Mouse (Mus musculus): ENCODE results near the gene Por.

Por gene

DNA sequence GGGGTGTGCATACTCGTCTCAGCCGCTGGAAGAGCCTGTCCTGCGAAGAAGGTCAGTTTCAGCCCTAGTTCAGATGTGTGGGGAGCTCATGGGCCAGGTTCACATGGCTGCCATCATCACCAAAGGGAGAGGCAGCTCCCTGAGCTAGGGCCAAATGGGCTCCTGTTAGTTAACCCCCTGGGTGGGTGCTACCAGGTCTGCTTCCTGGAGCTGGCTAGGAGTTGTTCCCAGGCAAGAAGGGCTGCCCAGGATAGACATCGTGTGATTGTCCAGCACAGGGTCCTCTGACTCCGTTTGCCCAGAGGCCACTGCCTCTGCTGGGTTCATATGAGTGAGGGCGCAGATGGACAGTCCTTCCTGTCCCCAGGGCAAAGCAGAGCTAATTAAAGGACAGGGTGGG, 56.2 kb downstream of the Por start:
- in situ Hi-C loops (cut with MboI, MseI): no loop called here

DNA sequence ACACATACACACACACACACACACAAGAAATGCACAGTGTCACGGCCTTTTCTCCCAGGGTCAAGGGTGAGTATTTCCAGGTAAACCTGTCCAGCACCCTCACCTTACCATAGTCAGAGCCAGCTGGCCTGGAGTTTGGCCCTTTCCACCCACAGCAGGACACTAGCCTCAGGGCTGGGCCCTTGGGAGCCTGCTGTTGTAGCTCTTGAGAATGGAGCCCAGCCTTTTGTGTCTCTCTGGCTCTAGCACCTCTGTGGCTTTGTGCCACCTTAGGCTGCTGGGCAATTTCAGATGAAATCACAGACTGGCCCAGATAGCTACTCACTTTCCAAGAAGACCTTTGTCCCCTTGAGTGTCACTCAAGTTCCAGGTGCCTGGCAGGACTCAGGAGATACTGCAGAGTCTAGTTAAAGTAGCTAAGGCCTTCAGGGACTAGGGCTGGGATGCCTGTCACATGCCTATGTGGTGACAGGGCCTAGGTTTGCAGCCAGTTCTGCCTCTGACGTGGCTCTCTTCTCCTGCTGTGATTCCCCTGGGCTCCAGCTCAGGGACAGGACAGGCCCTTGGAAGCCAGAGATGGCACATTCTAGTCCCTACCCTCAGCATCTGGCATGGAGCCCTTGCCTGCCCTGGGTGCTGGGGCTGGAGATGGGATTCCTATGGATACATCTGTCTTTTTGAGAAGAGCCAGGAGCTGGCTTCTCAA, 57.0 kb downstream of the Por start:
- in situ Hi-C loops (cut with MboI, MseI): no loop called here

DNA sequence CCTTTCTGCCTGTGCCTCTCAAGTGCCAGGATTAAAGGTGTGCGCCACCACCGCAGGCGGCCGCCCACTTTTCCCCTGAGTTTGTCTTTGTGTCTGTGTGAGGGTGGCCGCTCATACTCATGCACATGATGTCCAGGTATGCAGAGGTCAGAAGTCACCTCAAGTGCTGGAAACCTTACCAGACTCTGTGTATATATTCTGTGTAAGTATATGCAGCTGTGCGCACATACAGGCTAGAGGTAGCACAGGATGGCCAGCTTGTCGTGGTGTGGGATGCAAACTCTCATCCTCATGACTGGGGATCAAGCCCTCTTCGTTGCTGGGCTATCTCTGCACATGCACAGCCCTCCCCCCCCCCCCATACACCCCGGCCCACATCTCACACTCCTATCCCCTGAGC, 58.0 kb downstream of the Por start:
- in situ Hi-C loops (cut with MboI, MseI): no loop called here

- in situ Hi-C loops (cut with MboI, MseI): no loop called here
These were observed 58.5 kb downstream of the Por start for GRCm38 (mm10) chr5:135728361-135728760.

GRCm38 (mm10) chr5:135729351-135729750, 59.5 kb downstream of the Por start:
- in situ Hi-C loops (cut with MboI, MseI): no loop called here

GRCm38 (mm10) chr5:135730278-135730677, 60.4 kb downstream of the Por start:
- in situ Hi-C loops (cut with MboI, MseI): no loop called here

GRCm38 (mm10) chr5:135730916-135731315, 61.1 kb downstream of the Por start:
- in situ Hi-C loops (cut with MboI, MseI): no loop called here

DNA sequence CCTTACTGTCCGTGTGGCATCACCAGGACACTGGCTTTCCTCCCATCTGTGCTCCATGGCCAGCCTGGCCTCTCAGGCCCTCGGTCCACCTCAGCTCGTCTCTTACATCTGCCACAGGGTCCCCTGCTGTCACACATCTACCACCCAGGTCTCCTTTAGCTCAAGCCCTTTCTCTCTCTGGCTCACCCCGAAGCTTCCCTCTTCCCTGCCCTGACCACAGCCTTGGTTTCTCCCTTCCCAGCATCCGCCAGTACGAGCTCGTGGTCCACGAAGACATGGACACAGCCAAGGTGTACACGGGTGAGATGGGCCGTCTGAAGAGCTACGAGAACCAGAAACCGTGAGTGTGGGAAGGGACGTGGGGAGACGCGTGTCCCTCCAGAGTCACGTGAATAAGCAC, 61.5 kb downstream of the Por start:
- in situ Hi-C loops (cut with MboI, MseI): no loop called here

GRCm38 (mm10) chr5:135733071-135733470, 63.2 kb downstream of the Por start:
- in situ Hi-C loops (cut with MboI, MseI): no loop called here

DNA sequence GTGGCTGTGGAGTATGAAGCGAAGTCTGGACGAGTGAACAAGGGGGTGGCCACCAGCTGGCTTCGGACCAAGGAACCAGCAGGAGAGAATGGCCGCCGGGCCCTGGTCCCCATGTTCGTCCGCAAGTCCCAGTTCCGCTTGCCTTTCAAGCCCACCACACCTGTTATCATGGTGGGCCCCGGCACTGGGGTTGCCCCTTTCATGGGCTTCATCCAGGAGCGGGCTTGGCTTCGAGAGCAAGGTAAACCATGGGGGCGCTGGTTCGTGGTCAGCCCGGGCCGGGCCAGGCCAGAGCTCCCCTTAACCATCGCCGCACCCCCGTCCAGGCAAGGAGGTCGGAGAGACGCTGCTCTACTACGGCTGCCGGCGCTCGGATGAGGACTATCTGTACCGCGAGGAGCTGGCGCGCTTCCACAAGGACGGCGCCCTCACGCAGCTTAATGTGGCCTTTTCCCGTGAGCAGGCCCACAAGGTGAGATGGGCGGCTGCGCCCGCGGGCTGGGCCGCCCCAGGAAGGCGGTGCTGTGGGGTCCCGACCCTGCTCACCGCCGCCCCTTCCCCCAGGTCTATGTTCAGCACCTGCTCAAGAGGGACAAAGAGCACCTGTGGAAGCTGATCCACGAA, 64.3 kb downstream of the Por start:
- in situ Hi-C loops (cut with MboI, MseI): no loop called here

DNA sequence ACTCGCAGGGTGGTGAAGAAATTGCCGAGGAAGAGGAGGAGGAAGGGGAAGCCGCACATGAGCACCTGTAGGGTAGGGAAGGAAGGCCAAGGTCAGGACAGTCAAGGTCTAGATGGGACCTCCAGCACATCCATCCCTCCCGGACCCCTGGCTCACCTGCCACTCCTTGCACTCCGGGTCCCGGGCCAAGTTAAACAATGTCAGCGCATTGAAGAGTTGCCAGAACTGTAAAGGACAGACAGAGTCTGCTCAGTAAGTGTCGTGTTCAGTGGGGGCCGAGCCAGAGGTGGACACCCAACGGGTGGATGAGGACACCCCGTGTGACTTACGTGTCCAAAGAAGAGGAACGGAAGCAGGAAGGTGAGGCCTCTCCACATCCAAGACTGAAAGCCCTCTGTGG, 65.9 kb downstream of the Por start:
- in situ Hi-C loops (cut with MboI, MseI): no loop called here

DNA sequence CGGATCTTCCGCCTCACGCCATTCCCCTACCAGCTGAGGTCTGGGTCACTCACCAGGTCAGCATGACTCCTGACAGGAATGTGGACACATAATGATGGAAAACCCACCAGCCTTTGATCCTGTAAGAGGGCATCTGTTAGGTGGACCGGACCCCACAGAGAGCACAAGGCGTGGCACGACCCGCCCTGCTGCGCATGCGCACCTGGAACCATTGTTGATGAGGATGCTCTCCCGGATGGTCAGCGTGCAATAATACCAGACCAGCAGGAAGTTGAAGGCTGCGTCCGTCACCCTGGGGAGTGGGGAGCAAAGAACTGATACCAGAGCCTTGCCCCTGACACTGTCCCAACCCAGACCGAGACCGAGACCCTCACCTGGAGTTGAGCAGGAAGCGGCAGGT, 66.7 kb downstream of the Por start:
- in situ Hi-C loops (cut with MboI, MseI): no loop called here

DNA sequence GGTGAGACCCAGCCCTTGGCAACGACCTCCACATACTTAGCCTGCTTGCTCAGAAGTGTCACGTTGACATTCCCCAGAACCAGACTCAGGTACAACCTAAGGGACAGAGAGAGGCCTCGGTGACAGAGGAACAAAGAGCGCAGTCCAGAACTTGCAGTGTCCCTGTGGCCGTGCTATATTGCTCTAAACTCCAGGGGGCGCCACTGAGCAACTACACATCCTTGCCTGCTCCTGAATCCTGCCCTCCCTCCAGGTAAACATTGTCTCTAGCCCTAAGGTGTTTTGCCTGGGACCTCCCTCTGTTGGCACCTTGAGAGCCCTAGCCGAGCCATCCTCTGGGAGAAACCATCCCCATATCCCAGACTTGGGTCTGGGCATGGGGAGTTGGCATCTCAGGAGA, 67.3 kb downstream of the Por start:
- in situ Hi-C loops (cut with MboI, MseI): no loop called here

DNA sequence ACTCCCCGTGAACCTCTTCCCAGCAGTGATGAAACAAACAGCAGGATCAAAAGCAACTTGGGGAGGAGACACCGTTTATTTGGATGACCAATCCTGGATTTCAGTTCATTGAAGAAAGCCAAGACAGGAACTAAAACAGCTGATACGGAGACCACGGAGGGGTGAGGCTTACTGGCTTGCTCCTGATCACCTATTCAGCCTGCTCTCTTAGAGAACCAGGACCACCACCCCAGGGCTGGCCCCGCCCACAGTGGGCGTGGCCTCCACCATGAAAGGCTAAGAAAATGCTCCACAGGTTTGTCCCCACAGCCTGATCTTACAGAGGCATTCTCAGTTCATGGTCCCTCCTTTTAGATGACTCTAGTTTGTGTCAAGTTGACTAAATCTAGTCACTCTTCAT, 68.4 kb downstream of the Por start:
- in situ Hi-C loops (cut with MboI, MseI): no loop called here

- in situ Hi-C loops (cut with MboI, MseI): no loop called here
These were observed 72.3 kb downstream of the Por start for GRCm38 (mm10) chr5:135742156-135742555.

DNA sequence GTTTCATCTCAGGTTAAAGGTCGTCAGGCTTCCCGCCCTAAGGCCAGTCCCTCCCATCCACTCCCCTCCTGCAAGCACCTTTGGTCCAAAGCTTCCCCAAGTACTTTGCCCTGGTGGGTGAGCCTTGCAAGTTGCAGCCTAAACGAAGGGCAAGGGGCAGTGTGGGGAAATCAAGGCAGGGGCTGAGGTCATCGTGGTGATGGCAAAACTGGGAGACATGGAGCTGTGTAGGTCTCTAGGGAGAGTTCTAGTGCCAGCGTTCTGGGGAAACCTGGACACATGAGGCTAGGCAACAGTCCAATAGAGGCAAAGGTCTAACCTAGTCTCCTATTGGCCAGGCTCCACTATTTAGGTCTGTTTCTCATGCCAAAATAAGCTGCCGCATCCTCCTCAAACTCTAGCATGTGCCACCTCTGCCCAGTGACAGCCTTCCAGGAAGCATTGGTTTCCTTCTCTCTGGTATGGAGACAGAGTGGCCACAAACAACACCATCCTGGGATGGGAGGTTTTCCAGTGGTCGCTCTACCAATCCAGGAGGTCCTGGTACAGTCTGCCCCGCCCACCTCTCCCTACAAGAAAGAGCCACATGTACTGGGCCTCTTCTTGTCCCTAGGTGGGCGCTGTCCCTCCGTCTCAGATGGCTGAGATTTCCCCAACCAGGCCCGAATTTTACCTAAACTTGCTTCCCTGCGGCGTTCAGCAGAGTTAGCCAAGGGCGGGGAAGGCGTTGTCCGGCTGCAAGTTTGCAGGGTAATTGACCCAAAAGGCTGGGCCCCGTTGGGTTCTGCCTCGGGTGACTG, 73.3 kb downstream of the Por start:
- in situ Hi-C loops (cut with MboI, MseI): no loop called here

GRCm38 (mm10) chr5:135743741-135744609, 74.1 kb downstream of the Por start, which contains the start of gene Tmem120a:
Gene Tmem120a, minus strand, starts transcription at chr5:135744448.
- in situ Hi-C loops (cut with MboI, MseI): no loop called here

GRCm38 (mm10) chr5:135744742-135745141, 74.9 kb downstream of the Por start:
- in situ Hi-C loops (cut with MboI, MseI): no loop called here

- in situ Hi-C loops (cut with MboI, MseI): no loop called here
These were observed 81.2 kb downstream of the Por start for GRCm38 (mm10) chr5:135751041-135751440.

DNA sequence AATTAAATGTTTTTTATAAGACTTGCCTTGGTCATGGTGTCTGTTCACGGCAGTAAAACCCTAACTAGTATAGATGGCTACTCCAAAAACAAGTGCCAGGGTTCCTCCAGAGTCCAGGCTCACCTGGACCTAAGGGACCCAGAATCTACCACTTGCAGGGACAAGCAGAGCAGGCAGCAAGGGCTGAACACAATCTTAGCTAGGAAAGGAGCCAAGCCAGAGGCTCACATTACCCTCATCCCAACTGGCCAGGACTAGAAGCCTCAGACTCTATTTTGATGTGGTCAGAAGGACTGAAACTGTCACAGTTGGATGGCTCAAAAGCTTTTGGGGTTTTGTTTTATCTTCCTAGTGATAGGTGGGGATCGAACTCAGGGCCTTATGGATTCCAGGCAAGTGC, 81.8 kb downstream of the Por start:
- in situ Hi-C loops (cut with MboI, MseI): no loop called here

- in situ Hi-C loops (cut with MboI, MseI): loop anchor here (5.0 kb wide), 1 partner anchor 145 kb away; no protein-coding TSS in a partner anchor
These were observed 92.0 kb downstream of the Por start for GRCm38 (mm10) chr5:135761881-135762280.

DNA sequence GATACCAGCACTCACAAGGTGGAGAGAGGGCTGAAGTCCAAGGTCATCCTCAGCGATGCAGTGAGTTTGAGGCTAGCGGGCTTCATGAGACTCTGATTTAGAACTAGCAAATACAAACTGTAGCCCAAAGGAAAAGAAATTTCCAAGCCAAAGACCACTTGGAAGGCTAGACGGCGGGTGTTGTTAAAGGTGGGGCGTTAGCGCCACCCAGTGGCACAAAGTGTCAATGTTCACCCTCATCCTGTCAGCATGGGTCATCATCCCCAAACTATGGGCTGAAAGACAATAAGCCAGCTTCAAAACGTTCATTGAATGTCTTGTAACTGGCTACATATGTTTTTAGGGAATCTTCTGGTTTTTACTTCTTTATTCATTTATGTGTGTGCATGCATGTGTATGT, 93.7 kb downstream of the Por start:
- in situ Hi-C loops (cut with MboI, MseI): loop anchor here (5.0 kb wide), 1 partner anchor 146 kb away; no protein-coding TSS in a partner anchor

Data from regulatory T cell (primary cell).